Mouse (Mus musculus): ENCODE measurements around the gene Tnfaip8l2. TPM values are rescaled to one million over a fixed set of nuclear protein-coding genes. Genes with fewer than 3 reads are reported as not detected.

Gene Tnfaip8l2
- polyA plus RNA-seq, 1 experiment from 2014 or later = 3.2 TPM

- no peaks in the 10 kb centered on the region for H3K27me3 ChIP-seq (replicated peaks; ENCODE audit: control insufficient read depth, insufficient read depth, low read length)
- no peak overlapping the region for H3K4me3 ChIP-seq (ENCODE audit: low read depth, low read length)
- H3K27ac ChIP-seq (ENCODE audit: low read depth) = no peak overlapping the region
- H3K4me2 ChIP-seq (ENCODE audit: low read length) = no peak overlapping the region
- 35% methylated on average over 2 of the region's 2 CpGs for WGBS
- H3K9me3 ChIP-seq (ENCODE audit: control insufficient read depth, low read length) = no peaks in the 10 kb centered on the region
- no peak overlapping the region for H3K9ac ChIP-seq (ENCODE audit: low read length)
- ATAC-seq (replicated peaks; ENCODE audit: low FRiP score, low TSS enrichment, low read depth) = no peak
- no peak for DNase-seq (ENCODE audit: low spot score)
- peaks cover 10% of the 10 kb centered on the region for H3K4me1 ChIP-seq (replicated peaks; ENCODE audit: control insufficient read depth, insufficient read depth, low read length)
- H3K36me3 ChIP-seq (ENCODE audit: control insufficient read depth, insufficient read depth, low read length) = peaks cover 29% of the 10 kb centered on the region
Observed at GRCm38 (mm10) chr3:95100854-95101253, 41.3 kb downstream of the Tnfaip8l2 start.

Small RNA genes within 50 kb of the gene (microRNA-seq; reads per million reads assigned to microRNA genes)
- not detected for gene Mir8099-1

Other genes starting within 250 kb of the Tnfaip8l2 start
- gene Selenbp1, start 209.3 kb downstream of the Tnfaip8l2 start, polyA plus RNA-seq (2014; fragmentation: Nextera tagmentation; extraction: Ambion mirVana) = 74.2 and 74.5 TPM in 2 replicates
- gene Rfx5, start 188.3 kb downstream of the Tnfaip8l2 start, polyA plus RNA-seq (2014; fragmentation: Nextera tagmentation; extraction: Ambion mirVana) = 9.7 and 10.1 TPM in 2 replicates
- gene Pi4kb, start 167.6 kb downstream of the Tnfaip8l2 start, polyA plus RNA-seq (2014; fragmentation: Nextera tagmentation; extraction: Ambion mirVana) = 24.1 and 24.8 TPM in 2 replicates
- gene Zfp687, start 126.9 kb downstream of the Tnfaip8l2 start, polyA plus RNA-seq (2014; fragmentation: Nextera tagmentation; extraction: Ambion mirVana) = 23.9 and 27.8 TPM in 2 replicates
- gene Psmd4, start 99.7 kb downstream of the Tnfaip8l2 start, polyA plus RNA-seq (2014; fragmentation: Nextera tagmentation; extraction: Ambion mirVana) = 237 and 260 TPM in 2 replicates
- gene Pip5k1a, start 35.4 kb downstream of the Tnfaip8l2 start, polyA plus RNA-seq (2014; fragmentation: Nextera tagmentation; extraction: Ambion mirVana) = 12.5 and 16.0 TPM in 2 replicates
- 143 and 149 TPM in 2 replicates for gene Vps72, start 31.3 kb downstream of the Tnfaip8l2 start, polyA plus RNA-seq (2014; fragmentation: Nextera tagmentation; extraction: Ambion mirVana)
- 0.91 and 1.7 TPM in 2 replicates for gene Tmod4, start 17.9 kb downstream of the Tnfaip8l2 start, polyA plus RNA-seq (2014; fragmentation: Nextera tagmentation; extraction: Ambion mirVana)
- gene Scnm1, start 8.3 kb downstream of the Tnfaip8l2 start, polyA plus RNA-seq (2014; fragmentation: Nextera tagmentation; extraction: Ambion mirVana) = 70.3 and 72.9 TPM in 2 replicates
- gene Lysmd1, start 8.3 kb downstream of the Tnfaip8l2 start, polyA plus RNA-seq (2014; fragmentation: Nextera tagmentation; extraction: Ambion mirVana) = 8.0 and 10.1 TPM in 2 replicates
- gene Sema6c, start 18.1 kb upstream of the Tnfaip8l2 start, polyA plus RNA-seq (2014; fragmentation: Nextera tagmentation; extraction: Ambion mirVana) = 4.8 and 5.3 TPM in 2 replicates
- gene Gabpb2, start 75.6 kb upstream of the Tnfaip8l2 start, polyA plus RNA-seq (2014; fragmentation: Nextera tagmentation; extraction: Ambion mirVana) = 10.8 and 10.9 TPM in 2 replicates
- gene Cdc42se1, start 86.4 kb upstream of the Tnfaip8l2 start, polyA plus RNA-seq (2014; fragmentation: Nextera tagmentation; extraction: Ambion mirVana) = 92.6 and 98.7 TPM in 2 replicates
- gene Mllt11, start 89.8 kb upstream of the Tnfaip8l2 start, polyA plus RNA-seq (2014; fragmentation: Nextera tagmentation; extraction: Ambion mirVana) = 38.5 and 38.9 TPM in 2 replicates
- 0.26 and 0.40 TPM in 2 replicates for gene Gm128, start 99.2 kb upstream of the Tnfaip8l2 start, polyA plus RNA-seq (2014; fragmentation: Nextera tagmentation; extraction: Ambion mirVana)
- 1.0 and 1.7 TPM in 2 replicates for gene Bnipl, start 108.8 kb upstream of the Tnfaip8l2 start, polyA plus RNA-seq (2014; fragmentation: Nextera tagmentation; extraction: Ambion mirVana)
- 38.5 and 39.8 TPM in 2 replicates for gene Mindy1, start 139.0 kb upstream of the Tnfaip8l2 start, polyA plus RNA-seq (2014; fragmentation: Nextera tagmentation; extraction: Ambion mirVana)
- gene Prune1, start 139.7 kb upstream of the Tnfaip8l2 start, polyA plus RNA-seq (2014; fragmentation: Nextera tagmentation; extraction: Ambion mirVana) = 16.5 and 20.6 TPM in 2 replicates
- gene Anxa9, start 164.8 kb upstream of the Tnfaip8l2 start, polyA plus RNA-seq (2014; fragmentation: Nextera tagmentation; extraction: Ambion mirVana) = 1.5 and 1.6 TPM in 2 replicates
- gene Cers2, start 172.4 kb upstream of the Tnfaip8l2 start, polyA plus RNA-seq (2014; fragmentation: Nextera tagmentation; extraction: Ambion mirVana) = 130 and 143 TPM in 2 replicates
- gene Setdb1, start 214.8 kb upstream of the Tnfaip8l2 start, polyA plus RNA-seq (2014; fragmentation: Nextera tagmentation; extraction: Ambion mirVana) = 45.2 and 51.3 TPM in 2 replicates

Data from intestine, embryonic 14.5 days (tissue).